Comparison of ENCODE assay signal across 8 mouse cellular contexts in genomic region chr9:98524786-98525542, GRCm38 (mm10). TPM values are rescaled to one million over a fixed set of nuclear protein-coding genes. Genes with fewer than 3 reads are reported as not detected.
A peak's percentile ranks its signal among the peaks of the same experiment; 100 is the strongest.
DNase-seq lines count a peak whose midpoint lies in the region; ATAC-seq and TF ChIP-seq lines count a peak whose summit lies in the region.

No protein-coding gene starts in this region.

- H3K27ac ChIP-seq in cerebellum, adult 2 months (ENCODE audit: insufficient read depth, low read length): no peak overlapping the region
- peak overlapping the region; percentile 66; the same call in 1 of the 2 replicates for H3K27ac ChIP-seq in forebrain, postnatal 0 days (ENCODE audit: low read depth, low read length)
- H3K27ac ChIP-seq in neural tube, embryonic 15.5 days (replicated peaks): peak overlapping the region; percentile 66

- no peaks in the 10 kb centered on the region for H3K36me3 ChIP-seq in forebrain, postnatal 0 days (ENCODE audit: insufficient read depth)
- no peaks in the 10 kb centered on the region for H3K36me3 ChIP-seq in neural tube, embryonic 15.5 days

- no peak for ATAC-seq in cerebellum, adult (ENCODE audit: insufficient number of reproducible peaks, low FRiP score, low TSS enrichment)
- ATAC-seq in forebrain, postnatal 0 days: peak; percentile 88
- peak; percentile 88 for ATAC-seq in neural tube, embryonic 15.5 days (ENCODE audit: low FRiP score)
- no peak for ATAC-seq in activated CD4-positive, CD25-positive, alpha-beta regulatory T cell, adult 4 months

- no peak for TF ChIP-seq CTCF in cerebellum, adult 2 months (IDR thresholded peaks at IDR 0.05; ENCODE audit: borderline replicate concordance, insufficient read depth, low read depth, low read length)
- no peak for TF ChIP-seq CTCF in forebrain, postnatal 0 days (IDR thresholded peaks at IDR 0.05; ENCODE audit: low read depth)

- no peaks in the 10 kb centered on the region for H3K27me3 ChIP-seq in cerebellum, adult 2 months (ENCODE audit: control insufficient read depth, insufficient read depth, low read length)
- H3K27me3 ChIP-seq in forebrain, postnatal 0 days (ENCODE audit: insufficient read depth, low read length): no peaks in the 10 kb centered on the region
- no peaks in the 10 kb centered on the region for H3K27me3 ChIP-seq in neural tube, embryonic 15.5 days (replicated peaks)

- no peaks in the 10 kb centered on the region for H3K4me1 ChIP-seq in cerebellum, adult 2 months (ENCODE audit: control insufficient read depth, insufficient read depth, low read length)
- peaks cover 16% of the 10 kb centered on the region for H3K4me1 ChIP-seq in forebrain, postnatal 0 days (ENCODE audit: insufficient read depth)
- peaks cover 20% of the 10 kb centered on the region for H3K4me1 ChIP-seq in neural tube, embryonic 15.5 days

- no peak overlapping the region for H3K4me2 ChIP-seq in forebrain, postnatal 0 days (ENCODE audit: low read depth)
- H3K4me2 ChIP-seq in neural tube, embryonic 15.5 days: peak overlapping the region; percentile 6; the same call in 1 of the 2 replicates

- H3K4me3 ChIP-seq in cerebellum, adult 2 months (replicated peaks; ENCODE audit: insufficient read depth, low read depth, low read length): no peak overlapping the region
- no peak overlapping the region for H3K4me3 ChIP-seq in forebrain, postnatal 0 days (ENCODE audit: low read depth, low read length)
- H3K4me3 ChIP-seq in neural tube, embryonic 15.5 days (replicated peaks): no peak overlapping the region

- H3K9me3 ChIP-seq in forebrain, postnatal 0 days (ENCODE audit: low read length): no peaks in the 10 kb centered on the region
- H3K9me3 ChIP-seq in neural tube, embryonic 15.5 days (replicated peaks): no peaks in the 10 kb centered on the region

- TF ChIP-seq POLR2A in cerebellum, adult 2 months (IDR thresholded peaks at IDR 0.05; ENCODE audit: borderline replicate concordance, insufficient read depth, low read length): no peak

- no peak overlapping the region for H3K9ac ChIP-seq in forebrain, postnatal 0 days
- H3K9ac ChIP-seq in neural tube, embryonic 15.5 days (replicated peaks): no peak overlapping the region

- WGBS in cerebellum, adult 2 months: 43% methylated on average over 7 of the region's 7 CpGs
- WGBS in forebrain, postnatal 0 days: 9% methylated on average over 7 of the region's 7 CpGs
- 34% methylated on average over 7 of the region's 7 CpGs for WGBS in neural tube, embryonic 15.5 days

- peak; percentile 7 to 9 for DNase-seq in cerebellum, adult 2 months
- DNase-seq in left cerebral cortex, postnatal 4 days: peak; percentile 85
- DNase-seq in left cerebral cortex, postnatal 25 days (ENCODE audit: low spot score in 2 of 2): no peak
- DNase-seq in forebrain, postnatal 0 days: peak; percentile 76
- no peak for DNase-seq in T-cell, adult 2 months (ENCODE audit: low spot score)

- intact Hi-C loops in left cerebral cortex, postnatal 4 days (cut with DNase I): no loop called here
- intact Hi-C loops in left cerebral cortex, postnatal 25 days (cut with DNase I): no loop called here

RNA-seq across cellular contexts. Expression of gene Copb2, which starts 38.6 kb away (rescaled TPM):
- 68.9 and 69.6 TPM in 2 replicates for polyA plus RNA-seq in cerebellum, adult 2 months (2012; rRNA removed)
- 100 to 1,000 TPM; 111 to 117 TPM for total RNA-seq in left cerebral cortex, postnatal 4 days (2021)
- 10 to 100 TPM; 86.0 to 86.2 TPM for total RNA-seq in left cerebral cortex, postnatal 25 days (2021)
- total RNA-seq in forebrain, postnatal 0 days (2014; rRNA removed): 96.3 and 116 TPM in 2 replicates
- 109 TPM in 2 replicates for polyA plus RNA-seq in forebrain, postnatal 0 days (2015; fragmentation: Nextera tagmentation; extraction: Ambion mirVana)
- polyA plus RNA-seq in neural tube, embryonic 15.5 days (2015; fragmentation: Nextera tagmentation; extraction: Ambion mirVana): 112 and 124 TPM in 2 replicates
- 10 to 100 TPM; 85.2 to 91.7 TPM for polyA plus RNA-seq in activated CD4-positive, CD25-positive, alpha-beta regulatory T cell, adult 4 months (2017; shearing (Covaris generic))

RNA-seq across cellular contexts. Expression of gene Rbp2, which starts 39.0 kb away (rescaled TPM):
- polyA plus RNA-seq in cerebellum, adult 2 months (2012; rRNA removed): 0.29 TPM in 1 of 2 replicates, not detected in the other
- not detected for total RNA-seq in left cerebral cortex, postnatal 4 days (2021)
- not detected for total RNA-seq in left cerebral cortex, postnatal 25 days (2021)
- total RNA-seq in forebrain, postnatal 0 days (2014; rRNA removed): 0.76 TPM in 1 of 2 replicates, not detected in the other
- polyA plus RNA-seq in forebrain, postnatal 0 days (2015; fragmentation: Nextera tagmentation; extraction: Ambion mirVana): 0.48 and 0.67 TPM in 2 replicates
- polyA plus RNA-seq in neural tube, embryonic 15.5 days (2015; fragmentation: Nextera tagmentation; extraction: Ambion mirVana): 1.4 and 1.8 TPM in 2 replicates
- not detected for polyA plus RNA-seq in activated CD4-positive, CD25-positive, alpha-beta regulatory T cell, adult 4 months (2017; shearing (Covaris generic))

Comparison
In these comparisons a context has a peak if more than half of its experiments do, and no peak if none do; other contexts are left out.
1. DNase-seq: peak in cerebellum, adult 2 months (2 of 2), left cerebral cortex, postnatal 4 days (single experiment) and forebrain, postnatal 0 days (single experiment); none in left cerebral cortex, postnatal 25 days (0 of 2) and T-cell, adult 2 months (single experiment).
2. ATAC-seq: peak in forebrain, postnatal 0 days (single experiment) and neural tube, embryonic 15.5 days (single experiment); none in cerebellum, adult (single experiment) and activated CD4-positive, CD25-positive, alpha-beta regulatory T cell, adult 4 months (single experiment).